Mouse (Mus musculus): ENCODE data around the gene Nolc1.

- TF ChIP-seq POLR2A (IDR thresholded peaks at IDR 0.05; ENCODE audit: borderline replicate concordance, insufficient read depth, low read length) (no peak), CTCF (IDR thresholded peaks at IDR 0.05; ENCODE audit: borderline replicate concordance, insufficient read depth, low read depth, low read length) (no peak)
Measured at GRCm38 (mm10) chr19:46032731-46033510, 42.7 kb upstream of the Nolc1 start.
